10 mouse cellular contexts compared by ENCODE assay signal in the genomic region with DNA sequence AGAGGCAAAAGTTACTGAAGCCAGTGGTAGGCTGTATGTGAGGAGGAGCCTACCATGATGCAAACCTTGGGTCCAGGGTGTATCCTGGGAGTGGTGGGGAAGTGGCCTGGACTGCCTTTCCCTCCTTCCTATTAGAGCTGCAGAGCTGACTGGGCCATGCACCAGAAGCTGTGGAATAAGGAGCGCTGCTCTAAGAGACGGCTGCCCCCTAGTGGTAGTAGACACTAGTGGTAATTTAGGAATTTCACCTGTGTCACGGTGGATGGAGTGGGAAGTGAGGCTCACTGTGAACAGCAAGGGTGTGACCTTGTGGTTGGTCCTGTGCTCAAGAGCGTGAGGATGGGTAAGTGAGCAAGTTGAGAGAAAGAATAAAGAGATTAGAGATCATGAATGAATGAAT. TPM values are rescaled to one million over a fixed set of nuclear protein-coding genes. Genes with fewer than 3 reads are reported as not detected.
DNase-seq lines count a peak whose midpoint lies in the region; ATAC-seq lines count a peak whose summit lies in the region.
"Had no signal": no experiment of that assay in that cellular context is flagged by ENCODE, and none has a peak within 500 bp of the region (broad histone marks: within the 10 kb centered on the region; RNA-seq: fewer than 3 reads in every experiment).

No protein-coding gene starts in this region.

- H3K9ac ChIP-seq in hindbrain, embryonic 11.5 days (ENCODE audit: low read depth, low read length) = no peak overlapping the region
- no peak overlapping the region for H3K9ac ChIP-seq in hindbrain, embryonic 13.5 days
- H3K9ac ChIP-seq: embryonic facial prominence, embryonic 12.5 days; lung, embryonic 15.5 days had no signal

- peaks cover 30% of the 10 kb centered on the region for H3K27me3 ChIP-seq in hindbrain, embryonic 11.5 days (ENCODE audit: control insufficient read depth, insufficient read depth, low read length)
- peaks cover 49% of the 10 kb centered on the region for H3K27me3 ChIP-seq in hindbrain, embryonic 13.5 days

- no peak overlapping the region for H3K27ac ChIP-seq in hindbrain, embryonic 11.5 days (ENCODE audit: low read depth, low read length)
- no peak overlapping the region for H3K27ac ChIP-seq in hindbrain, embryonic 13.5 days
- H3K27ac ChIP-seq: embryonic facial prominence, embryonic 12.5 days; lung, embryonic 15.5 days had no signal

- ATAC-seq in hindbrain, embryonic 11.5 days (ENCODE audit: low FRiP score) = no peak
- ATAC-seq in hindbrain, embryonic 13.5 days (ENCODE audit: low FRiP score) = no peak
- peak; percentile 66 for ATAC-seq in granulocyte monocyte progenitor cell, adult 5-6 weeks (replicated peaks; ENCODE audit: poor library complexity, severe bottlenecking)

- no peak overlapping the region for H3K4me3 ChIP-seq in hindbrain, embryonic 11.5 days (ENCODE audit: low read depth, low read length)
- H3K4me3 ChIP-seq in hindbrain, embryonic 13.5 days = no peak overlapping the region
- H3K4me3 ChIP-seq: embryonic facial prominence, embryonic 12.5 days; lung, embryonic 15.5 days had no signal

- no peaks in the 10 kb centered on the region for H3K36me3 ChIP-seq in hindbrain, embryonic 11.5 days (ENCODE audit: control insufficient read depth, insufficient read depth, low read length)
- H3K36me3 ChIP-seq in hindbrain, embryonic 13.5 days = no peaks in the 10 kb centered on the region
- H3K36me3 ChIP-seq: embryonic facial prominence, embryonic 12.5 days; lung, embryonic 15.5 days had no signal

- no peak overlapping the region for H3K4me2 ChIP-seq in hindbrain, embryonic 11.5 days (replicated peaks; ENCODE audit: low read depth, low read length)
- no peak overlapping the region for H3K4me2 ChIP-seq in hindbrain, embryonic 13.5 days
- H3K4me2 ChIP-seq: embryonic facial prominence, embryonic 12.5 days; lung, embryonic 15.5 days had no signal

- H3K4me1 ChIP-seq in hindbrain, embryonic 11.5 days (replicated peaks; ENCODE audit: control insufficient read depth, insufficient read depth, low read length) = peaks cover 5% of the 10 kb centered on the region; the same call in 1 of the 2 replicates
- H3K4me1 ChIP-seq in hindbrain, embryonic 13.5 days (replicated peaks) = peaks cover 15% of the 10 kb centered on the region

- 9% methylated on average over 4 of the region's 4 CpGs for WGBS in hindbrain, embryonic 11.5 days
- 13% methylated on average over 4 of the region's 4 CpGs for WGBS in hindbrain, embryonic 13.5 days

- peak; percentile 76 for DNase-seq in hindbrain, embryonic 11.5 days (ENCODE audit: low spot score)
- peak; percentile 84 for DNase-seq in NIH3T3 (ENCODE audit: low read depth)
- peak; percentile 93 to 97 for DNase-seq in cerebellum, postnatal 10 days
- DNase-seq in layer of hippocampus, adult 11-12 months (ENCODE audit: low spot score) = peak; percentile 84
- DNase-seq in lung, postnatal 25 days (ENCODE audit: low spot score) = peak; percentile 76
- DNase-seq in spleen, postnatal 10 days (ENCODE audit: low spot score in 2 of 2) = peak; percentile 20 to 62

- H3K9me3 ChIP-seq in hindbrain, embryonic 11.5 days (ENCODE audit: control insufficient read depth, low read length) = no peaks in the 10 kb centered on the region
- H3K9me3 ChIP-seq in hindbrain, embryonic 13.5 days = no peaks in the 10 kb centered on the region
- H3K9me3 ChIP-seq: embryonic facial prominence, embryonic 12.5 days; lung, embryonic 15.5 days had no signal

RNA-seq across cellular contexts. Expression of a gene that starts 4.2 kb away (rescaled TPM):
- 0.19 and 0.32 TPM in 2 replicates for polyA plus RNA-seq in hindbrain, embryonic 11.5 days (2014; fragmentation: Nextera tagmentation; extraction: Ambion mirVana)
- polyA plus RNA-seq in hindbrain, embryonic 13.5 days (2015; fragmentation: Nextera tagmentation; extraction: Ambion mirVana) = 1.0 and 2.1 TPM in 2 replicates
- total RNA-seq in granulocyte monocyte progenitor cell, adult 5-6 weeks (2014; fragmentation: Nextera tagmentation) = not detected in 2 replicates
- 0.22 TPM in 1 of 2 replicates, not detected in the other for total RNA-seq in granulocyte monocyte progenitor cell, adult 5-6 weeks (2017)

Comparison
In these comparisons a context has a peak if more than half of its experiments do, and no peak if none do; other contexts are left out.
1. DNase-seq: peak in every context shown above with its lines; median percentile 95 in cerebellum, postnatal 10 days; 84 in NIH3T3; 84 in layer of hippocampus, adult 11-12 months; 76 in hindbrain, embryonic 11.5 days; 76 in lung, postnatal 25 days; 41 in spleen, postnatal 10 days.